Mouse (Mus musculus) neutrophil, adult 59 days (primary cell): Measurements from ENCODE around the gene Gm3893. TPM values are rescaled to one million over a fixed set of nuclear protein-coding genes. Genes with fewer than 3 reads are reported as not detected.

Experiments
- total RNA-seq, 2 experiments: library from RNA; stranded (reverse); gene quantifications; 1 replicate in 1 of 2; 2 replicates in 1 of 2; pipeline ENCODE4 v1.2.4; 2023

Gm3893 gene
- total RNA-seq, result not detected

DNA sequence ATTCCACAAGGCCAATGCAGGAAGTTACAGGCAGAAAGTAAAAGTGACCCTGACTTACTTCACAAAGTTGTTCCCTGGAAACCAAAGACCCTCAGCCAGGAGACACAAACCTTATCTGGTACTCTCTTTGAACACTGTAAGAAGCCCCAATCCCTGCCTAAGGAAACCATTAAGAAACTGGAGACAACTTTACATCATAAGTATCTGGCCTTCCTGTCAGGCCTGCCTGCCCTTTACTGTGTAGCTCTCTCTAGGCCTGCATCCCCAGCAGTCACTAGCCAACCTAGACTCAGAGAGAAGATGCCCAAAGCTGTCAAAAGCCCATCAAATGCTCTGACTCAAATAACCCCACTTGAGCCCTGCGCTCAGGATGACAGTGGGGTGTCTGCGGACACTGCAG is at the start of gene Gm3893:
TSS of gene Gm3893 (plus strand) at position 301 of the 400 bp plus-strand sequence.

DNA sequence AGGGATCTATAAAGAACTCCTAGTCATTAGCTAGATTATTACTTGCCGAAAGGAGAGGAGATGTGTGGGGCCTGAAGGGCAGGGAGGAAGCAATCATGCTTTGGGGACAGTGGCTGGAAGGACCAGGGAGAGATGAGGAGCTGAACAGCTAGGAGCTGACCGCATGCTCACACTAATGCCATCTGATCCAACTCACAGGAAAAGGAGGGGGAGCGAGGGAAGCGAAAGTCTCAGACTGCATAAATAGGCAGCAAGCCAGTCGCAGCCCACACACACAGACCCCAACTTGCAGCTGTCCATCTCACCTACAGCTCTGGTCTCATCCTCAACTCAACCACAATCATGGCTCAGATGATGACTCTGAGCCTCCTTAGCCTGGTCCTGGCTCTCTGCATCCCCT is 23.5 kb downstream of the Gm3893 start, which contains the start of gene Gm13304:
TSS of gene Gm13304 (plus strand) at position 301 of the 400 bp plus-strand sequence.

Other genes with a start within 250 kb of the Gm3893 start
- gene Gm21541, start 187.6 kb upstream of the Gm3893 start, total RNA-seq, result not detected
- 1 to 10 TPM in 1 of 2 experiments, under 1 TPM in 1; 0.99 to 1.3 TPM for gene Gm20878, start 149.6 kb upstream of the Gm3893 start, total RNA-seq
- not detected for gene Fam205a4, start 125.1 kb upstream of the Gm3893 start, total RNA-seq
- gene Gm21093, start 56.5 kb upstream of the Gm3893 start, total RNA-seq, result not detected
- gene Gm13304, start 23.6 kb downstream of the Gm3893 start, total RNA-seq, result not detected
- gene Gm13306, start 62.2 kb downstream of the Gm3893 start, total RNA-seq, result 1 to 10 TPM in 1 of 2 experiments, not detected in 1; 1.3 TPM
- not detected for gene Gm13305, start 77.4 kb downstream of the Gm3893 start, total RNA-seq
- gene Gm10600, start 149.4 kb downstream of the Gm3893 start, total RNA-seq, result not detected
- gene Ccl21b, start 164.6 kb downstream of the Gm3893 start, total RNA-seq, result not detected
- not detected for gene Gm21953, start 203.1 kb downstream of the Gm3893 start, total RNA-seq
- under 1 TPM; 0.09 to 0.16 TPM for gene Fam205a3, start 227.1 kb downstream of the Gm3893 start, total RNA-seq